Mouse (Mus musculus): ENCODE data around the gene Hnrnpdl. TPM values are rescaled to one million over a fixed set of nuclear protein-coding genes. Genes with fewer than 3 reads are reported as not detected.

Gene Hnrnpdl
- total and polyA plus RNA-seq, 2 experiments from 2014 or later = 107 to 184 TPM

DNA sequence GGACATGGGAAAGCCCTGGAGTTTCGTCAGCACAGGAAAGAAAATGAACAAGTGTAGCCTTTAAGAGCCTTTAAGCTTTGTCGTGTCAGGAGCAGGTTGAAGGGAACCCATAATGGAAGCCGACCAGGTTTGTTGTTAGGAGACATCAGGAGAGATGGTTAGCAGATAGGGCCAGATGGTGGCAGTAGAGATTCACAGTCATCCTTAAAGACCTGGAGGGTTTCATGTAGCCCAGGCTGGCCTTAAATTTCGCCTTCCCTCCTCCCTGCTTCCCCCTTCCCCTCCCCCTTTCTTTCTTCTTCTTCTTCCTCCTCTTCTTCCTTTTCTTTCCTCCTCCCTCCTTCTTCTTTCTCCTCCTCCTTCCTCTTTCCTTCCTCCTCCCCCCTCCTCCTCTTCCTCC is 35.1 kb upstream of the Hnrnpdl start:
- Histone ChIP-seq H3K4me1 (ENCODE audit: insufficient read depth, low read length) (0 out of 2 replicates have a peak, but pooled peaks cover 2% of the 10 kb centered on the region), H3K27ac (no peak overlapping the region), H3K9me3 (ENCODE audit: low read length) (no peaks in the 10 kb centered on the region), H3K4me2 (ENCODE audit: low read depth, low read length) (no peak overlapping the region), H3K36me3 (ENCODE audit: insufficient read depth, low read length) (no peaks in the 10 kb centered on the region), H3K27me3 (ENCODE audit: insufficient read depth, low read length) (no peaks in the 10 kb centered on the region), H3K9ac (replicated peaks; ENCODE audit: low read length) (no peak overlapping the region), H3K4me3 (ENCODE audit: low read length) (no peak overlapping the region)
- ATAC-seq = no peak
- 54% methylated on average over 4 of the region's 4 CpGs for WGBS
- DNase-seq (ENCODE audit: low spot score) = peak; percentile 70
- TF ChIP-seq CTCF (IDR thresholded peaks at IDR 0.05; ENCODE audit: low read depth) = peak; percentile 68

DNA sequence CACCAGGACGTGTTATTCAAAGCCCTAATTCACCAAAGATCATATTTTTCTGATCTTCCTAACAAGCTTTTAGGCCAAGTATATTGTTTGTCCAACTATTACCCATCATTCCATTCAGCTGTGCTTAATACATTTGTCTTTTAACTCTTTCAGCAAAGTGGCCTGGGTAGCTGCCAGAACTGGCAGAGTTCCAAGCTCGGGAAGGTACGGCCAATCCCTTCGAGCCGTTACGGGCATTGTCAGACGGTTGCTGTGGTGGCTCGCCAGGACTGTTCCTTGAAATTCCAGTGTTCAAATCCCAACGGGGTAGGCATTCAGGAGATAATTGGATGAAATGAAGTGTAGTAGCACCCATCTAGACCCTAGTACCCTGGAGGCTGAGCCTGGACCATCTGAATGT is 33.1 kb upstream of the Hnrnpdl start:
- WGBS = 37% methylated on average over 9 of the region's 9 CpGs
- TF ChIP-seq CTCF (IDR thresholded peaks at IDR 0.05; ENCODE audit: low read depth) = no peak
- ATAC-seq = no peak
- peak; percentile 31 for DNase-seq (ENCODE audit: low spot score)
- H3K27ac ChIP-seq = no peak overlapping the region
- no peaks in the 10 kb centered on the region for H3K4me1 ChIP-seq (ENCODE audit: insufficient read depth, low read length)
- peaks cover 8% of the 10 kb centered on the region for H3K36me3 ChIP-seq (ENCODE audit: insufficient read depth, low read length)
- no peaks in the 10 kb centered on the region for H3K9me3 ChIP-seq (ENCODE audit: low read length)
- H3K9ac ChIP-seq (replicated peaks; ENCODE audit: low read length) = no peak overlapping the region
- H3K4me3 ChIP-seq (ENCODE audit: low read length) = no peak overlapping the region
- no peak overlapping the region for H3K4me2 ChIP-seq (ENCODE audit: low read depth, low read length)
- H3K27me3 ChIP-seq (ENCODE audit: insufficient read depth, low read length) = no peaks in the 10 kb centered on the region

DNA sequence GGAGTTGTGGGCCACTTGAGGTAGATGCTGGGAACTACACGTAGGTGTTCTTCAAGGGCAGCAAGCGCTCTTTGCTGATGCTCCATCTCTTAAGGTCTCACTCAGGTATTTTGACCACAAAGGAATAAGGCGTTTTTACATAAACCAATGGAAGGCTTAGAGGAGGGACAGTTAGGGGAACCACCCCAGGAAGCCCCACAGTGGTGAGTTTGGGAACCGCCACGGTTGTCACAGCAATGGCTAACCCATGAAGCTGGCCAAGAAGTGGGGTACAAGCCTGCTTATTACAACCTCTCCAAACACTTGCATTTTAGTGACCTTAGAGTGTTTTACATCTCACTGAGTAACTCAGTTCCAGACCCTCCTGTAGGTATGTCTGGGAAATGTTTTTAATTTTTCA is 32.1 kb upstream of the Hnrnpdl start:
- no peaks in the 10 kb centered on the region for H3K27me3 ChIP-seq (ENCODE audit: insufficient read depth, low read length)
- H3K9ac ChIP-seq (replicated peaks; ENCODE audit: low read length) = no peak overlapping the region
- no peaks in the 10 kb centered on the region for H3K4me1 ChIP-seq (ENCODE audit: insufficient read depth, low read length)
- H3K36me3 ChIP-seq (ENCODE audit: insufficient read depth, low read length) = peaks cover 13% of the 10 kb centered on the region
- H3K4me2 ChIP-seq (ENCODE audit: low read depth, low read length) = no peak overlapping the region
- DNase-seq (ENCODE audit: low spot score) (no peak), ATAC-seq (no peak)
- WGBS = 89% methylated on average over 5 of the region's 5 CpGs
- 0 out of 2 replicates have a peak, but pooled peaks have one; percentile 18 for TF ChIP-seq CTCF (IDR thresholded peaks at IDR 0.05; ENCODE audit: low read depth)
- no peak overlapping the region for H3K27ac ChIP-seq
- no peak overlapping the region for H3K4me3 ChIP-seq (ENCODE audit: low read length)
- no peaks in the 10 kb centered on the region for H3K9me3 ChIP-seq (ENCODE audit: low read length)

DNA sequence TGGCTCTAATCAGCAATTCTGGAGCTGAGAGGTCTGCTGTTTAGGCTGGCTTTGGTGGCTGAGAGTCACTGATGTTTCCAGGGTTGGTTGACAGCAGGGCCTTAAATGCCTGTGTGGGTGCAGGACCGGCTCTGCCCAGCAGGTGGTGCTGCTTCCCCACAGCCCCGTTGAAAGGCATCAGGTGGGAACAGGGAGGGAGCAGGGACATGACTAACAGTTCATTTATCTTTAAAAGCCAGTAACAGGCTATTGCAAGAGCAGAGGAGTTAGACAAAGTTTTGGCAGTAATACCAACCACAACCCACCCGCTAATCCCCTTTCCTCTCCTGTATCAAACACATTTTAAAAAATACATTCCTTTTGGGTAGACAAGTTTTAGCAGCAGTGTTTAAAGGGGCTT is 30.8 kb upstream of the Hnrnpdl start:
- H3K4me3 ChIP-seq (ENCODE audit: low read length) = no peak overlapping the region
- no peak overlapping the region for H3K27ac ChIP-seq
- ATAC-seq (peak; percentile 70; the same call in 1 of the 2 replicates), DNase-seq (ENCODE audit: low spot score) (peak; percentile 84)
- no peaks in the 10 kb centered on the region for H3K4me1 ChIP-seq (ENCODE audit: insufficient read depth, low read length)
- peak; percentile 99 for TF ChIP-seq CTCF (IDR thresholded peaks at IDR 0.05; ENCODE audit: low read depth)
- 26% methylated on average over 3 of the region's 3 CpGs for WGBS
- peaks cover 15% of the 10 kb centered on the region for H3K36me3 ChIP-seq (ENCODE audit: insufficient read depth, low read length)
- no peaks in the 10 kb centered on the region for H3K27me3 ChIP-seq (ENCODE audit: insufficient read depth, low read length)
- H3K9ac ChIP-seq (replicated peaks; ENCODE audit: low read length) = no peak overlapping the region
- no peaks in the 10 kb centered on the region for H3K9me3 ChIP-seq (ENCODE audit: low read length)
- H3K4me2 ChIP-seq (ENCODE audit: low read depth, low read length) = no peak overlapping the region

DNA sequence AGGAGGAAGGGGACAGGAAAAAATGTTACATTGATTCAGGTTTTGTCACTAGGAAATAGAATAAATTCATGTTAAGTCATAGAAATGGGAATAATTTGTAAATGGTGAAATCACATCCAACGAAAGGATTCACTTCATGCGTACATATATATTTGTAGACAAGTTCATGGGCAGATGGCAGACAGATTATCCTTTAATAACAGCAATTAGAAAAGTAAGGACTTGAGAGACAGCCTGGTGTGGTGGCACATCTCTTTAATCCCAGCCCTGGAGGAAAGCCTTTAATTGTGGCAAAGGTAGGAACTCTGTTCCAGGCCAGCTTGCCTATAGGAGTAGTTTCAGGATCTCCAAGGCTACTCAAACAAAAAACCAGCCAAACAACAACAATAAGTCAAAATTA is 30.1 kb upstream of the Hnrnpdl start:
- no peak for ATAC-seq
- no peaks in the 10 kb centered on the region for H3K4me1 ChIP-seq (ENCODE audit: insufficient read depth, low read length)
- H3K27ac ChIP-seq = no peak overlapping the region
- WGBS = 85% methylated on average over 2 of the region's 2 CpGs
- no peak for DNase-seq (ENCODE audit: low spot score)
- no peak for TF ChIP-seq CTCF (IDR thresholded peaks at IDR 0.05; ENCODE audit: low read depth)
- no peak overlapping the region for H3K4me3 ChIP-seq (ENCODE audit: low read length)
- no peaks in the 10 kb centered on the region for H3K9me3 ChIP-seq (ENCODE audit: low read length)
- no peaks in the 10 kb centered on the region for H3K27me3 ChIP-seq (ENCODE audit: insufficient read depth, low read length)
- H3K9ac ChIP-seq (replicated peaks; ENCODE audit: low read length) = no peak overlapping the region
- H3K36me3 ChIP-seq (ENCODE audit: insufficient read depth, low read length) = peaks cover 17% of the 10 kb centered on the region
- no peak overlapping the region for H3K4me2 ChIP-seq (ENCODE audit: low read depth, low read length)

- WGBS = 94% methylated on average over 16 of the region's 16 CpGs
- Histone ChIP-seq H3K36me3 (ENCODE audit: insufficient read depth, low read length) (peaks cover 30% of the 10 kb centered on the region), H3K27ac (no peak overlapping the region), H3K4me2 (ENCODE audit: low read depth, low read length) (no peak overlapping the region), H3K27me3 (ENCODE audit: insufficient read depth, low read length) (no peaks in the 10 kb centered on the region), H3K9me3 (ENCODE audit: low read length) (no peaks in the 10 kb centered on the region), H3K4me3 (ENCODE audit: low read length) (no peak overlapping the region), H3K9ac (replicated peaks; ENCODE audit: low read length) (no peak overlapping the region), H3K4me1 (ENCODE audit: insufficient read depth, low read length) (no peaks in the 10 kb centered on the region)
- ATAC-seq (no peak), DNase-seq (ENCODE audit: low spot score) (no peak)
- no peak for TF ChIP-seq CTCF (IDR thresholded peaks at IDR 0.05; ENCODE audit: low read depth)
These were observed 28.1 kb upstream of the Hnrnpdl start for GRCm38 (mm10) chr5:100067579-100067978.

- H3K27me3 ChIP-seq (ENCODE audit: insufficient read depth, low read length) = no peaks in the 10 kb centered on the region
- H3K36me3 ChIP-seq (ENCODE audit: insufficient read depth, low read length) = peaks cover 40% of the 10 kb centered on the region
- no peak for ATAC-seq
- no peak for DNase-seq (ENCODE audit: low spot score)
- H3K27ac ChIP-seq = no peak overlapping the region
- H3K4me2 ChIP-seq (ENCODE audit: low read depth, low read length) = no peak overlapping the region
- no peak overlapping the region for H3K9ac ChIP-seq (replicated peaks; ENCODE audit: low read length)
- WGBS = 95% methylated on average over 14 of the region's 14 CpGs
- no peaks in the 10 kb centered on the region for H3K9me3 ChIP-seq (ENCODE audit: low read length)
- H3K4me3 ChIP-seq (ENCODE audit: low read length) = no peak overlapping the region
- H3K4me1 ChIP-seq (ENCODE audit: insufficient read depth, low read length) = no peaks in the 10 kb centered on the region
- TF ChIP-seq CTCF (IDR thresholded peaks at IDR 0.05; ENCODE audit: low read depth) = no peak
These were observed 21.4 kb upstream of the Hnrnpdl start for GRCm38 (mm10) chr5:100060876-100061275.
